Mouse (Mus musculus): ENCODE data around the gene Cwc27.
A peak's percentile ranks its signal among the peaks of the same experiment; 100 is the strongest.

Gene Cwc27

DNA sequence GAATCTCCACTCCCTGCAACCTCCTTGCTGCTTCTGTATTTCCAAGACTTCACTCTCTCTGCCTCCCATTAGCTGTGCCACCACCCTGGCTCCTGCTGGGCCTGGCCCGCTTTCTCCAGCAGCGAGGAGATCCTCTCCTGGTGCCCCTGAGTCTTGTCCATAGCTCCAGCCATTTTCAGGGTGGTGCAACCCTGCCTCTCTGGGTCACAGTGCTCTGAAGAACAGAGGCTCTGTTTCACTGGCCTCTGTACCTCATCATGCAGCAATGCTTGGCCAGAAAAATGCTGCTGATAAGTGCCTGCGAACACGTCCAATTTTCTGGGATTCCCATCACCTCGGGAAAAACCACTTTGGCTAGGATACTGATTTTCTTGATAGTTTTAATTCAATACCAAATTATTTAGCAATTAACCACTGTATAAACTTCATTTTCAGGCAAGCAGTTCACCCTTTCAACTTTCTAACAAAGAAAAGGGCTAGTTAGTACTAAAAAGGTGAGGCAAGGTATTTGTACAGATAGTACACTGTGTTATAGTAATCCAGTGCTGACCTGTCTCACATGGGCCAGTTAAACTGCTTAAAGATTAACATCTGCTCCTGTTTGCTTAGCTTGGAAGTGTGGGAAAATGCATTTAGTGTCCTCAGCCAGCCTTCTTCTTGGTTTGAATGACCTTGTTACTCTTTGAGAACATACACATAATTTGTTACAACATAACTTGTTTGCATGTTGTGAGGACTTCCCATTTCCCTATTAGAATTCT, 176.1 kb downstream of the Cwc27 start:
- DNase-seq = no peak

DNA sequence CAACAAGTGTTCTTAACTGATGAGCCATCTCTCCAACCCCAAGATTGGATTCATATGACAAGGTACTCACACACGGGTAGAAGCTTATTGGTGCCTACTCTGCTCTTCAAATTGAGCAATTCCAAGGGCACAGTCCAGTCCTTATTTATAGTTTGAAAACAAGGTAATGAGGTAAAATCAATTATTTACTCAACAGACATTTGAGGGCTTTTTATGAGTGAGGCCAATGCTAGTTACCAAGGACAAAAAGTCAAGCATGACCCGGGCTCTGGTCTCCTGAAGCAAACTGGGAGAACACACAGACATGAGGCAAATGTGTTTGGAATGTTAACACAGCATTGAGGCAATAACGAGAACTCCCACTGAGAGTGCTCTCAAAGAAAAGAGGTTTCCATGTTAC, 178.0 kb downstream of the Cwc27 start:
- DNase-seq = no peak

DNA sequence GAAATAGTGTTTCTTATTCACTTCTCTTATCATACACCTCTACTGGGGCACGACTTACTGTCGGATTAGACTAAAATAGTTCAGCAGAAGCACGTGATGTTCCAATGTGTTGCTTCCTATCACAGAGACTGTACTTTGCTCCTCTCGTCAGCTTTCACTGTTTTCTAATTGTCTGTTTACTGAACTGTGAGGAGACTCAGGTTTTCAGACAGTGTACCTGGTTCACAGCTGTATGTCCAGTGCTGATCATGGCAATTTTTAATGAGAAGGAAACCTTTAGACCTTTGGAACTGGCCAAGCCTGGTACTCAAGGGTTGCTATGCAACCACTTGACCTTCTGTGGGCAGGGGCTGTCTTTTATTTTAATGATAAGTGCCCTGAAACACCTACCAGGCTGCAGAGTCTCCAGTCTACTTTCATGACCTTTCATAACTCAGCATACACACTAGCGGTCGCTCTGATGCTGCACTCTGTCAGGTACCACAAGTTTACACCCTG, 180.9 kb downstream of the Cwc27 start:
- no peak for DNase-seq

- no peak for DNase-seq
Measured at GRCm38 (mm10) chr13:104634708-104635107, 182.2 kb downstream of the Cwc27 start.

GRCm38 (mm10) chr13:104632427-104633167, 184.3 kb downstream of the Cwc27 start:
- no peak for DNase-seq

DNA sequence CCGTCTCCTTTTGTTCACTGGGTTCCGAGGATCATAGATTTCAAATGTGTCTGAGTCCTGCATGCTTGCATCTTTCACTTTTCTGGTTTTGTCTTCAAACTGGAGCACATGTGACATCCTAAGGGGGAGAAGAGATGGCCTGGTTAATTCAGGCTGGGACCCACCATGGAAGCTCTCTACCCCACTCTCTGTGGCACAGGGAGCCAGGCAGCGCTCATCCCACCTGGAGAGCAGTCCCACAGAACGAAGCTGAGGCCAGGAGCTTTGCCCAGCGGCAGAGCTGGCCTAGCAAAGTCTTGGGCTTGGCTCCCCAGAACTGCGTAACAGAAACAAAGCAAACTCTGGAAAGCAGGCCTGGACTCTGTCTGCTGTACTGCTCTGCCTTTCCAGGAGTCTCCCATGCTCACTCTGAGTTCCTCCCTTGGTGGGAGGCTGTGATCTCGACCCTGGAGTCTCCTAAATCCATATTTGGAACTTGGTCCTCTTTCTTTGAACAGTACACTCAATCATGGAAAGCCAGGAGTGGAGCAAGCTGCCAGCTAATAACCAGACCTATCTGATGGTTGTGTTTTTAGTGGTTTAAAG, 185.2 kb downstream of the Cwc27 start:
- DNase-seq = no peak

GRCm38 (mm10) chr13:104630808-104631207, 186.1 kb downstream of the Cwc27 start:
- DNase-seq = no peak

- no peak for DNase-seq
Measured at GRCm38 (mm10) chr13:104629621-104630020, 187.3 kb downstream of the Cwc27 start.

DNA sequence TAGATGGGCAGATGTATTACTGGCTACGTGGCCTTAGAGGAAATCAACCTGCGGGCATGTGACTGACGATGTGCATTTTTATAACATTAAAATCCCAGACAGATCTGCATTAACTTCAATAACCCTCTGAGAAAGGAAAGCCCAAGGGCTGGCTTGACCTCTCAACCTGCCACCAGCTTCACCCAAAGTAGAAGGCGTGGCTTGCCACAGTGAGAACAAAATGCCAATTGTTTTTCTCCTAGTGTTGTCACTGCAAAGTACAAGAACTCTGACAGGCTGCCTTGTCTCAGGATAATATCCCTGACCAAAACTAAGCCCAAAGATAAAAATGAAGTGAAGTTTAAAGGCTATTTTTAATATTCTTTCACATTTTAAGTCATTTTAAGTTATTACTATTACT, 188.9 kb downstream of the Cwc27 start:
- DNase-seq = no peak

GRCm38 (mm10) chr13:104627169-104627909, 189.6 kb downstream of the Cwc27 start:
- no peak for DNase-seq

- DNase-seq = no peak
Measured at GRCm38 (mm10) chr13:104623130-104623891, 193.6 kb downstream of the Cwc27 start.

DNA sequence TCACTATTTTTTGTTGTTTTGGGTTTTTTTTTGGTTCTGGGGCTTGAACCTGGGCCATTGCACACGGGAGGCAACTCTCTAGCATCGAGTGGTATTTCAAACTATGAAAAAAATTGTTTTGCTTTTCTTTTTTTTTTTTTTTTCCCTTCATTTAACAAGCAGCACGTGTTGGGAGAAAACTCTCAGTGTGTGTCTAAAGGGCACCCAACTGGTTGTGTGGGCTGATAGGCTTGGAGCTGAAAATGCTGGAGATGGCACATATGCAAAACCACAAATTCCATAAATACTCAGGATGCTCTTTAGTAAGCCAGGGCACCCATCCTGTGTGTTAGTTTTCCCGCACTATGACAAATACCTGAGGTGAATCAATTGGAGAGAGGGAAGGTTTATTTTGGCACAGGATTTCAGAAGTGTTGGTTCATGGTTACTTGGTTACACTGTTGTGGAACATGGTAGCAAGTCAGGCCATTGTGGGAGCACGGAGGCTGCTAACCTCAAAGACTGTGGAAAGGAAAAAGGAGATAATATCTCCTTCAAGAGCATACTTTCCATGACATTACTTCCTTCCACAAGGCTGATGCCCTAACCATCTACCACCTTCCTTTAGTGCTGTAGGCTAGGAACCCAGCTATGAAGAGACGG, 194.7 kb downstream of the Cwc27 start:
- DNase-seq = no peak

DNA sequence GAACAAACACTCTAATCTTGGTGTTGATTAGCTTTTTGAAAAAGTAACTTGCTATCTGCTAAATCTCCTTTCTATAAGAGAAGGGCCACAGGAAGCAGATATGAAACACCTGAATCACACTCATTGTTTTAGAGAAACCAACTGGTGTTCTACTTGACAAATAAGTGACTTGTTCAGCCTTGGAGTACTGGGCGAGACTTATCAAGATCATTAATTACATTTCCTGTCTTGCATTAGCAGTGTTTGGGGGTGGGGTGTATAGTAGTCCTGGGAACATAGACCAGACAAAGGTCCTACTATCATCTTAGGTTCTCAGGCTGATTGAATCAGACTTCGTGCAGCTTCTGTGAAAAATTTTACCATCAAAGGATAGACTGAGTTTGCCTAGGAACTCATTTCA, 196.5 kb downstream of the Cwc27 start:
- no peak for DNase-seq

GRCm38 (mm10) chr13:104619503-104620288, 197.2 kb downstream of the Cwc27 start:
- no peak for DNase-seq

DNA sequence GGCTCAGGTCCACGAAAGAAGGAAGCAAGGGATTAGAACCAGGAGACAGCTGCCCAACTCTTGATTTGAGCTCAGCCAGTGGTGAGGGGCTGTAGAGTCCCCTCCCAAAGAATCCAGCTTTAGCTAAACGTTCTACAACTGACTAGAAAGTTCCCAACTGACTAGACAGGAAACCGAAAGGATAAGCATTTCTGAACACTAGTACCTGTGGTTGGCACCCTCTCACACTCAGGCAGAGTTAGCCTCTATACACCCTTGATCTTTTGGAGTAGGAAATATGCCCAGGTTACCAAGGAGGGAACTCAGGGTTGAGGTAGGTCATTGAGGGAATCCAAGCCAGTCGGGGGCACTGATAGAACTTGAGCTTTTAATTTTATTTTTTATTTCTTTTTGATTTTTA, 199.7 kb downstream of the Cwc27 start:
- DNase-seq = no peak

- no peak for DNase-seq
Measured at GRCm38 (mm10) chr13:104615999-104616810, 200.7 kb downstream of the Cwc27 start.

- DNase-seq = no peak
Measured at GRCm38 (mm10) chr13:104615111-104615510, 201.8 kb downstream of the Cwc27 start.

GRCm38 (mm10) chr13:104611296-104611695, 205.6 kb downstream of the Cwc27 start:
- DNase-seq = no peak

DNA sequence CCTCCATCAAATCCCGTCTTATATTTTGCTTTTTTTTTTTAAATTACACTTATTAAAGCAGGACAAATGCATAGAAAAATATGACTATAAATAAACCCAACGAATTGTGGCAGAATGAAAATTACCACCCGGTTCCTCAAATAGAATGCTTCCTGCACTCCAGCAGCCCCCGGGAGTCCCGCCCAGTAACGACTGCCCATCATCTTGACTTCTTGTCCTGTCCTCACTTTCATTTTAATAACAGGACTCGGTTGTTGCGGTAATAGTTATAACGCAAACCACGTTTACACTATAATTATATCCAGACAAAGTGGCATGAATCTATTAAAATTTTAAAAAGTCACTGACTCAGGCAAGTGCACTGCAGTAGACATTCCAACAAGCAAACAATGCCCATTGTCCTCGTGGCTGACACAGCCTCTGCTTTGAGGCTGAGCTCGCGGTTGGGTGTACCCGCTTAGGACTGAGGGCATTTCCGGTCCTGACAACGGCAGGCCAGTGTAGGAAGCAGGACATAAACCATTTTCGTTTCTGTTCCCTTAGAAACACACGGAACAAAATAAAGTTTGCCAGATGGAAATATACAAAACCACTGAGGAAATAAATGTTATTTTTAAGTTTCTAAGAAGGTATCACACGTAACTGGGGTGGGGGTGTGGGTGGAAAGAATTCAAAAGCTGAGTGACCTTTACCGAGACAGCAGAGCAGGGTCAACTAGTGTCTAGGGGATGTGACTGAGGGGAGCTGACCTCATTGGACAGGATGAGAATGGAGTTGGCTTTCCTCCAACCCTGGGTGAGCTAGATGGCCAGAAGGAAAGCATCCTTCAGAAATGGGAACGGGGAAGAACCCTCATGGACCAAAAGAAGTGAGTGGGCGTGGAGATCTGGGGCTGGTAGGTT, 206.5 kb downstream of the Cwc27 start:
- peak; percentile 22 for DNase-seq
